Mouse (Mus musculus) midbrain, embryonic 16.5 days (tissue): ENCODE results near the gene Sh3pxd2a. TPM values are rescaled to one million over a fixed set of nuclear protein-coding genes. Genes with fewer than 3 reads are reported as not detected.
A peak's percentile ranks its signal among the peaks of the same experiment; 100 is the strongest.

Experiments used
- ATAC-seq: fragments of 200-750 bp; cut with Nextera tagmentation; 2 replicates; pipeline ENCODE4 v1.8.0; 2017; ENCODE audit warnings: moderate TSS enrichment
- H3K27ac ChIP-seq: fragments of 300-500 bp; sonication (generic); 2 replicates; pipeline ENCODE4 v1.5.1; 2014; ENCODE audit warnings: mild to moderate bottlenecking, low read length, mixed read lengths
- H3K27me3 ChIP-seq: fragments of 300-500 bp; sonication (generic); 2 replicates; pipeline ENCODE4 v1.6.1; 2014; ENCODE audit warnings: low read depth, low read length, mixed read lengths; ENCODE audit not compliant: control insufficient read depth, insufficient read depth
- H3K36me3 ChIP-seq: fragments of 300-500 bp; sonication (generic); 2 replicates; pipeline ENCODE4 v1.6.1; 2014; ENCODE audit warnings: mild to moderate bottlenecking, low read length, moderate library complexity, mixed read lengths; ENCODE audit not compliant: control insufficient read depth, insufficient read depth
- H3K4me1 ChIP-seq: fragments of 300-500 bp; sonication (generic); 2 replicates; pipeline ENCODE4 v1.6.1; 2014; ENCODE audit warnings: mild to moderate bottlenecking, low read length, mixed read lengths; ENCODE audit not compliant: control insufficient read depth, insufficient read depth
- H3K4me2 ChIP-seq: fragments of 300-500 bp; sonication (generic); 2 replicates; pipeline ENCODE4 v1.6.1; 2014; ENCODE audit warnings: mild to moderate bottlenecking, low read length, mixed read lengths
- H3K4me3 ChIP-seq: fragments of 300-500 bp; sonication (generic); 2 replicates; pipeline ENCODE4 v1.5.1; 2014; ENCODE audit warnings: low read depth, mild to moderate bottlenecking, low read length, moderate library complexity, mixed read lengths
- H3K9ac ChIP-seq: fragments of 300-500 bp; sonication (generic); 2 replicates; pipeline ENCODE4 v1.6.1; 2014; ENCODE audit warnings: low read depth, low read length, mixed read lengths
- H3K9me3 ChIP-seq: fragments of 300-500 bp; sonication (generic); replicated peaks from 2 replicates; pipeline ENCODE4 v1.6.1; 2014; ENCODE audit warnings: mild to moderate bottlenecking, low read length, mixed read lengths; ENCODE audit not compliant: control insufficient read depth, poor library complexity, severe bottlenecking
- WGBS: fragments of 180-500 bp; shearing (Covaris S2); extraction: QIAGEN DNeasy Blood & Tissue Kit; methylation state at CpG from one replicate; pipeline ENCODE4 v1.1.7; 2014; 5-methylcytosine and 5-hydroxymethylcytosine counted together
- polyA plus RNA-seq: library from polyadenylated mRNA; unstranded; fragments of >200 nt; fragmentation: Nextera tagmentation; extraction: Ambion mirVana; gene quantifications from 2 replicates; pipeline ENCODE4 v1.2.1, GENCODE M21; 2015

Gene Sh3pxd2a
- polyA plus RNA-seq, 1 experiment from 2014 or later = 1.5 TPM

GRCm38 (mm10) chr19:47446841-47447365 lies 17.3 kb downstream of the Sh3pxd2a start:
- no peak overlapping the region for H3K27ac ChIP-seq

GRCm38 (mm10) chr19:47446130-47446529 lies 18.1 kb downstream of the Sh3pxd2a start:
- ATAC-seq = no peak
- Histone ChIP-seq H3K27ac (no peak overlapping the region), H3K4me1 (peaks cover 18% of the 10 kb centered on the region), H3K36me3 (no peaks in the 10 kb centered on the region), H3K9ac (no peak overlapping the region), H3K27me3 (no peaks in the 10 kb centered on the region), H3K9me3 (no peaks in the 10 kb centered on the region), H3K4me3 (no peak overlapping the region), H3K4me2 (no peak overlapping the region)
- 83% methylated on average over 9 of the region's 9 CpGs for WGBS

More at GRCm38 (mm10) chr19:47446841-47447365, 17.3 kb downstream of the Sh3pxd2a start:
- 45% methylated on average over 9 of the region's 9 CpGs for WGBS
- Histone ChIP-seq H3K4me1 (peaks cover 18% of the 10 kb centered on the region), H3K36me3 (no peaks in the 10 kb centered on the region), H3K4me3 (no peak overlapping the region), H3K9ac (no peak overlapping the region), H3K27me3 (no peaks in the 10 kb centered on the region), H3K4me2 (no peak overlapping the region), H3K9me3 (no peaks in the 10 kb centered on the region)
- no peak for ATAC-seq

- H3K9ac ChIP-seq = no peak overlapping the region
- ATAC-seq = no peak
- WGBS = 72% methylated on average over 6 of the region's 6 CpGs
- H3K4me1 ChIP-seq = peaks cover 18% of the 10 kb centered on the region
- no peak overlapping the region for H3K4me3 ChIP-seq
- no peak overlapping the region for H3K4me2 ChIP-seq
- no peak overlapping the region for H3K27ac ChIP-seq
- H3K27me3 ChIP-seq = no peaks in the 10 kb centered on the region
- no peaks in the 10 kb centered on the region for H3K36me3 ChIP-seq
- no peaks in the 10 kb centered on the region for H3K9me3 ChIP-seq
Observed at GRCm38 (mm10) chr19:47445726-47446125, 18.5 kb downstream of the Sh3pxd2a start.

DNA sequence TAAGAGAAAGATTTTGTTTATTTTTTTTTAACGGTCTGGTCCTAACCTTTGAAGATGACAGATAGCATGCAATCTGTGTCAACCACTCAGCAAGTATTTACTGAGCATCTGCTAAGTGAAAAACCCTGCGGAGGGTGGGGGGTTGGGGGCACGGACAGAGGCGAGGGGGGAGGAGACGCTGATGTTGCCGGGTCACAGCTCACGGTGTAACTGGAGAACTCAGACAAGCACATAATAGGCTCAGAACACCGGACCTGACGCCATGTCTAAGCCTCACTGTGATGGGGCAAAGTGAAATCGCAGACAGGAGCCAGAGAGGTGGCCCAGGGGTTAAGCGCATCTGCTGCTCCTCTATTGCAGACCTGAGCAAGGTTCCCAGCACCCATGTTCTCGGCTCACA lies 19.7 kb downstream of the Sh3pxd2a start:
- WGBS = 43% methylated on average over 12 of the region's 12 CpGs
- Histone ChIP-seq H3K4me3 (no peak overlapping the region), H3K9ac (no peak overlapping the region), H3K4me2 (no peak overlapping the region), H3K9me3 (no peaks in the 10 kb centered on the region), H3K4me1 (peaks cover 14% of the 10 kb centered on the region), H3K27me3 (no peaks in the 10 kb centered on the region), H3K36me3 (no peaks in the 10 kb centered on the region), H3K27ac (no peak overlapping the region)
- no peak for ATAC-seq

- no peak overlapping the region for H3K4me3 ChIP-seq
- H3K9me3 ChIP-seq = no peaks in the 10 kb centered on the region
- H3K36me3 ChIP-seq = no peaks in the 10 kb centered on the region
- H3K4me1 ChIP-seq = peaks cover 9% of the 10 kb centered on the region
- no peaks in the 10 kb centered on the region for H3K27me3 ChIP-seq
- 80% methylated on average over 6 of the region's 6 CpGs for WGBS
- ATAC-seq = peak; percentile 39; the same call in 1 of the 2 replicates
- no peak overlapping the region for H3K27ac ChIP-seq
- no peak overlapping the region for H3K4me2 ChIP-seq
- H3K9ac ChIP-seq = no peak overlapping the region
Observed at GRCm38 (mm10) chr19:47442294-47442627, 21.9 kb downstream of the Sh3pxd2a start.

DNA sequence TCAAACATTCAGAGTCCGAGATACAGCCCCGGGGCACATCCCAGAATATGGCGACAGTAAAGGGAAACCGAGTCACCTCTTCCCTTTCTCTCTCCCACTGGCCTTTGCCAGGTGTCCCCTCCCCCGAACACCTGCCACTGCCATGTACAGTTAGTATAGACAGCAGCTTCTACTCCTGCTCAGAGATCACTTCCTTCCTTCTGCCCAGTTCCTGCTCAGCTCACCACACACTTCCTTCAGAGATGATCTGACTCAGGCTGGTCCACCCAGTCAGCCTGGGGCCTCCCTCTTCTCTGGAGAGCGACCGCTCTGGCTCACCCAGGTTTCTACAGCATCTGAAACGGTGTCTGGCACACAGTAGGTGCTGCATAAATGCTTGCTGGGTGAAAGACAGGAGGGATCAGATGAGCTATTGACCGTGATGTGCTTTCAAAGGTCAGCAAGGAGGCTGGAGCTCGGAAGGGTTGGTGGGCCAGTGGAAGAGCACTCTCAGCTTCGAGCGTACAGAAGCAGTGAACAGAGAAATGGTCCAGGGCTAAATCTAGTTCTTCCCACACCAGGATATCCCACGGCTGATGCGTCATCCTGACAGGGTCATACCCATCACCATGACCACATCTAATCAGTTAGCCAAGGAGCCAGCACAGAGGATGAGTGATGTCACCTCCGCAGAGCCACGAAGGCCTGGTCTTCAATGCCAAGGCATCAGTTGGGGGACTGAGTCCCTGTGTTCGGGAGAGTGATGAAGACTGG lies 22.5 kb downstream of the Sh3pxd2a start:
- Histone ChIP-seq H3K4me3 (no peak overlapping the region), H3K9ac (no peak overlapping the region), H3K4me1 (peaks cover 7% of the 10 kb centered on the region), H3K27ac (no peak overlapping the region), H3K4me2 (no peak overlapping the region), H3K27me3 (no peaks in the 10 kb centered on the region), H3K36me3 (no peaks in the 10 kb centered on the region), H3K9me3 (no peaks in the 10 kb centered on the region)
- ATAC-seq = no peak
- 88% methylated on average over 17 of the region's 17 CpGs for WGBS

DNA sequence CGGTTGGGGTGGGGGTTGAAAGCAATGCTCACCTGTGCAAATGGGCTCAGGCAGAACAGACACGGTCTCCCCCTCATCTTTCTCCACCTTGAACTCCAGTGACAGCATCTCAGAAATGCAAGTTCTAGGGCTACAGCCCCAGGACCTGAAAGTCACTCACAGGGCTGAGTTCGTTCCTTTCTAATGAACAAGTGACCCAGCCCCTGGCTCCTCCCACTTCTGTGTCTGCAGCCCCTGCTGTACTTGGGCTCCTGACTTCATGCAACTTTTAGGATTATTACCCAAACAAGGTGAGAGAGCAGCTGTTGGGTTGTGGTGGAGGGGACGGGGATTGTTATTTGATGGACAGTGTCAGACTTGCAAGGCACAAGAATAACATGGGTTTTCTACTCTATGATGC lies 23.2 kb downstream of the Sh3pxd2a start:
- no peaks in the 10 kb centered on the region for H3K9me3 ChIP-seq
- no peak overlapping the region for H3K27ac ChIP-seq
- H3K27me3 ChIP-seq = no peaks in the 10 kb centered on the region
- no peak for ATAC-seq
- H3K9ac ChIP-seq = no peak overlapping the region
- 88% methylated on average over 4 of the region's 4 CpGs for WGBS
- peaks cover 7% of the 10 kb centered on the region for H3K4me1 ChIP-seq
- H3K4me3 ChIP-seq = no peak overlapping the region
- no peaks in the 10 kb centered on the region for H3K36me3 ChIP-seq
- no peak overlapping the region for H3K4me2 ChIP-seq

- Histone ChIP-seq H3K27me3 (no peaks in the 10 kb centered on the region), H3K4me3 (no peak overlapping the region), H3K4me2 (no peak overlapping the region), H3K27ac (no peak overlapping the region), H3K9me3 (no peaks in the 10 kb centered on the region), H3K4me1 (peaks cover 7% of the 10 kb centered on the region), H3K9ac (no peak overlapping the region), H3K36me3 (no peaks in the 10 kb centered on the region)
- WGBS = 98% methylated on average over 7 of the region's 7 CpGs
- no peak for ATAC-seq
Observed at GRCm38 (mm10) chr19:47440435-47440803, 23.8 kb downstream of the Sh3pxd2a start.

GRCm38 (mm10) chr19:47439726-47440434 lies 24.3 kb downstream of the Sh3pxd2a start:
- no peak for ATAC-seq

More at GRCm38 (mm10) chr19:47439726-47440434, 24.3 kb downstream of the Sh3pxd2a start:
- no peak overlapping the region for H3K27ac ChIP-seq
- no peak overlapping the region for H3K9ac ChIP-seq
- 85% methylated on average over 9 of the region's 9 CpGs for WGBS
- H3K36me3 ChIP-seq = no peaks in the 10 kb centered on the region
- peaks cover 7% of the 10 kb centered on the region; the same call in 1 of the 2 replicates for H3K4me1 ChIP-seq
- H3K9me3 ChIP-seq = no peaks in the 10 kb centered on the region
- H3K27me3 ChIP-seq = no peaks in the 10 kb centered on the region
- no peak overlapping the region for H3K4me2 ChIP-seq
- H3K4me3 ChIP-seq = no peak overlapping the region
